Mouse (Mus musculus): ENCODE data around the gene Atp8a2. TPM values are rescaled to one million over a fixed set of nuclear protein-coding genes. Genes with fewer than 3 reads are reported as not detected.

Atp8a2 gene
- total RNA-seq (2022): 10 to 100 TPM in 1 of 4 experiments, 1 to 10 TPM in 3; 4.8 to 11.0 (median 9.3) TPM

GRCm38 (mm10) chr14:60196884-60197283, at the start of gene Atp8a2:
TSS of gene Atp8a2 (minus strand) at chr14:60197179.
- DNase-seq (ENCODE audit: low spot score): no peak

- peak; percentile 36 for DNase-seq (ENCODE audit: low spot score)
Measured at GRCm38 (mm10) chr14:60238551-60238950, 41.6 kb upstream of the Atp8a2 start.

GRCm38 (mm10) chr14:60219886-60220285, 22.9 kb upstream of the Atp8a2 start:
- DNase-seq (ENCODE audit: low spot score): no peak

GRCm38 (mm10) chr14:60217616-60218015, 20.6 kb upstream of the Atp8a2 start:
- DNase-seq (ENCODE audit: low spot score): no peak

GRCm38 (mm10) chr14:60216125-60216524, 19.1 kb upstream of the Atp8a2 start:
- no peak for DNase-seq (ENCODE audit: low spot score)

- no peak for DNase-seq (ENCODE audit: low spot score)
Measured at GRCm38 (mm10) chr14:60215000-60215399, 18.0 kb upstream of the Atp8a2 start.

- no peak for DNase-seq (ENCODE audit: low spot score)
Measured at GRCm38 (mm10) chr14:60214040-60214439, 17.1 kb upstream of the Atp8a2 start.

GRCm38 (mm10) chr14:60209166-60209565, 12.2 kb upstream of the Atp8a2 start:
- DNase-seq (ENCODE audit: low spot score): no peak

GRCm38 (mm10) chr14:60204993-60205392, 8.0 kb upstream of the Atp8a2 start:
- no peak for DNase-seq (ENCODE audit: low spot score)

GRCm38 (mm10) chr14:60195999-60196398, 980 bp downstream of the Atp8a2 start:
- no peak for DNase-seq (ENCODE audit: low spot score)

GRCm38 (mm10) chr14:60194606-60195005, 2.4 kb downstream of the Atp8a2 start:
- DNase-seq (ENCODE audit: low spot score): no peak

GRCm38 (mm10) chr14:60189771-60190170, 7.2 kb downstream of the Atp8a2 start:
- DNase-seq (ENCODE audit: low spot score): no peak

GRCm38 (mm10) chr14:60188201-60188825, 8.7 kb downstream of the Atp8a2 start:
- no peak for DNase-seq (ENCODE audit: low spot score)

GRCm38 (mm10) chr14:60181306-60181705, 15.7 kb downstream of the Atp8a2 start:
- no peak for DNase-seq (ENCODE audit: low spot score)

GRCm38 (mm10) chr14:60178571-60178955, 18.4 kb downstream of the Atp8a2 start:
- DNase-seq (ENCODE audit: low spot score): no peak

- no peak for DNase-seq (ENCODE audit: low spot score)
Measured at GRCm38 (mm10) chr14:60177614-60178570, 19.1 kb downstream of the Atp8a2 start.

GRCm38 (mm10) chr14:60176891-60177613, 19.9 kb downstream of the Atp8a2 start:
- no peak for DNase-seq (ENCODE audit: low spot score)

- DNase-seq (ENCODE audit: low spot score): no peak
Measured at GRCm38 (mm10) chr14:60176469-60176890, 20.5 kb downstream of the Atp8a2 start.

GRCm38 (mm10) chr14:60172286-60173055, 24.5 kb downstream of the Atp8a2 start:
- no peak for DNase-seq (ENCODE audit: low spot score)

- DNase-seq (ENCODE audit: low spot score): no peak
Measured at GRCm38 (mm10) chr14:60170845-60171610, 26.0 kb downstream of the Atp8a2 start.

GRCm38 (mm10) chr14:60163367-60163766, 33.6 kb downstream of the Atp8a2 start:
- no peak for DNase-seq (ENCODE audit: low spot score)

Measured in heart, adult 8-10 months (tissue).